Mouse (Mus musculus) heart, postnatal 0 days (tissue): ENCODE measurements around the gene Cybc1.

Source experiments
- CTCF ChIP-seq: IDR thresholded peaks from 2 replicates; pipeline ENCODE4 v1.5.1; 2016; ENCODE audit warnings: antibody characterized with exemption, control low read depth, low read depth
- EP300 ChIP-seq: IDR thresholded peaks from 2 replicates; pipeline ENCODE4 v1.6.1; 2016; ENCODE audit warnings: antibody characterized with exemption, low read depth

DNA sequence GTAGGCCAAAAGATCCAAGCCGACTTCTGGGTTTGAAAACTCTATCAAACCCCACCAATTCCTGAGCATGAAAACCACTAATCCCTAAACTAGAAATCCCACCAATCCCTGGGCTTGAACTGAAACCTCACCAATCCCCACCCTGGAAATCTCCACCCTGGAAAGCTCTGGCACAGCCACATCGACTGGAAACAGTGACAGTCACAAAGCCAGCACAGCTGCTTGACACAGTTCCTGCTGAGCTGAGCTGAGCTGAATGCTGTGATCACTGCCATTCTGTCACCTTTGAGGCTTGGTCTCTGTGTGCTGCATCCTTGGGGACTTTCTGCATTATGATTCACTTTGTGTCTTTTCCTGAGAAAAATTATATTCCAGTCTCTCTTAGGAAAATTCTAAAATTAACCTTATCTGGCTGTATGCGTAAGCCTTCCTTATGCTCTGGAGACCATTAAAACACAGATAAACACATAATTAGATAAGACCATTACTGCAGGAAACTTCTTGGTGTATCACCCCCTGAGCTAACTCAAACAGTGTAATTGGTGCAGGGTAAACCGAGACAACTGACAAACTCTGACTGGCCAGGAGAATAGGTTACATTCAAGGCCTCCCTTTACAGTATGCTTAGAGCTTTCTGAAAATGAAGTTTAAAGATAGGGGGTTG lies 2.6 kb upstream of the Cybc1 start:
- TF ChIP-seq CTCF (no peak), EP300 (no peak)
